Mouse (Mus musculus): ENCODE results near the gene Chdh. TPM values are rescaled to one million over a fixed set of nuclear protein-coding genes. Genes with fewer than 3 reads are reported as not detected.

The Chdh gene
- polyA plus RNA-seq, 2 experiments = 0.43 to 1.3 TPM

- no peaks in the 10 kb centered on the region for H3K9me3 ChIP-seq (ENCODE audit: control insufficient read depth, low read length)
- WGBS = 90% methylated on average over 9 of the region's 9 CpGs
Measured at GRCm38 (mm10) chr14:29987739-29988138, 21.1 kb upstream of the Chdh start.

GRCm38 (mm10) chr14:29988337-29988736, 20.5 kb upstream of the Chdh start:
- ATAC-seq (ENCODE audit: low FRiP score, low read depth) = no peak
- Histone ChIP-seq H3K9ac (ENCODE audit: low read depth, low read length, severe bottlenecking) (no peak overlapping the region), H3K4me2 (replicated peaks; ENCODE audit: low read depth, low read length, severe bottlenecking) (no peak overlapping the region), H3K9me3 (ENCODE audit: control insufficient read depth, low read length) (no peaks in the 10 kb centered on the region), H3K27me3 (ENCODE audit: control insufficient read depth, insufficient read depth, low read length) (no peaks in the 10 kb centered on the region), H3K4me3 (replicated peaks; ENCODE audit: low read length) (no peak overlapping the region), H3K27ac (replicated peaks; ENCODE audit: low read depth, low read length) (no peak overlapping the region), H3K36me3 (ENCODE audit: control insufficient read depth, insufficient read depth, low read length) (peaks cover 100% of the 10 kb centered on the region), H3K4me1 (ENCODE audit: control insufficient read depth, insufficient read depth, low read length) (no peaks in the 10 kb centered on the region)
- no peak for DNase-seq (ENCODE audit: low spot score)
- TF ChIP-seq POLR2A (IDR thresholded peaks at IDR 0.05; ENCODE audit: borderline replicate concordance, extremely low read depth, insufficient read depth, insufficient read length) = no peak
- WGBS = 95% methylated on average over 4 of the region's 4 CpGs

More at GRCm38 (mm10) chr14:29987739-29988138, 21.1 kb upstream of the Chdh start:
- Histone ChIP-seq H3K4me2 (replicated peaks; ENCODE audit: low read depth, low read length, severe bottlenecking) (no peak overlapping the region), H3K4me1 (ENCODE audit: control insufficient read depth, insufficient read depth, low read length) (no peaks in the 10 kb centered on the region), H3K4me3 (replicated peaks; ENCODE audit: low read length) (no peak overlapping the region), H3K27ac (replicated peaks; ENCODE audit: low read depth, low read length) (no peak overlapping the region), H3K9ac (ENCODE audit: low read depth, low read length, severe bottlenecking) (no peak overlapping the region), H3K36me3 (ENCODE audit: control insufficient read depth, insufficient read depth, low read length) (peaks cover 100% of the 10 kb centered on the region), H3K27me3 (ENCODE audit: control insufficient read depth, insufficient read depth, low read length) (no peaks in the 10 kb centered on the region)
- no peak for TF ChIP-seq POLR2A (IDR thresholded peaks at IDR 0.05; ENCODE audit: borderline replicate concordance, extremely low read depth, insufficient read depth, insufficient read length)
- ATAC-seq (ENCODE audit: low FRiP score, low read depth) = no peak
- no peak for DNase-seq (ENCODE audit: low spot score)

- peaks cover 73% of the 10 kb centered on the region for H3K36me3 ChIP-seq (ENCODE audit: control insufficient read depth, insufficient read depth, low read length)
- no peaks in the 10 kb centered on the region for H3K27me3 ChIP-seq (ENCODE audit: control insufficient read depth, insufficient read depth, low read length)
- 34% methylated on average over 4 of the region's 4 CpGs for WGBS
- H3K4me2 ChIP-seq (replicated peaks; ENCODE audit: low read depth, low read length, severe bottlenecking) = no peak overlapping the region
- TF ChIP-seq POLR2A (IDR thresholded peaks at IDR 0.05; ENCODE audit: borderline replicate concordance, extremely low read depth, insufficient read depth, insufficient read length) = no peak
- no peak overlapping the region for H3K27ac ChIP-seq (replicated peaks; ENCODE audit: low read depth, low read length)
- H3K4me3 ChIP-seq (replicated peaks; ENCODE audit: low read length) = no peak overlapping the region
- ATAC-seq (ENCODE audit: low FRiP score, low read depth) = no peak
- no peaks in the 10 kb centered on the region for H3K9me3 ChIP-seq (ENCODE audit: control insufficient read depth, low read length)
- DNase-seq (ENCODE audit: low spot score) = no peak
- H3K4me1 ChIP-seq (ENCODE audit: control insufficient read depth, insufficient read depth, low read length) = no peaks in the 10 kb centered on the region
- no peak overlapping the region for H3K9ac ChIP-seq (ENCODE audit: low read depth, low read length, severe bottlenecking)
Measured at GRCm38 (mm10) chr14:29994976-29995375, 13.8 kb upstream of the Chdh start.

GRCm38 (mm10) chr14:29996000-29996751, 12.6 kb upstream of the Chdh start:
- Histone ChIP-seq H3K36me3 (ENCODE audit: control insufficient read depth, insufficient read depth, low read length) (peaks cover 61% of the 10 kb centered on the region), H3K27ac (replicated peaks; ENCODE audit: low read depth, low read length) (no peak overlapping the region), H3K4me1 (ENCODE audit: control insufficient read depth, insufficient read depth, low read length) (no peaks in the 10 kb centered on the region), H3K9me3 (ENCODE audit: control insufficient read depth, low read length) (no peaks in the 10 kb centered on the region), H3K27me3 (ENCODE audit: control insufficient read depth, insufficient read depth, low read length) (no peaks in the 10 kb centered on the region), H3K4me3 (replicated peaks; ENCODE audit: low read length) (no peak overlapping the region), H3K9ac (ENCODE audit: low read depth, low read length, severe bottlenecking) (no peak overlapping the region), H3K4me2 (replicated peaks; ENCODE audit: low read depth, low read length, severe bottlenecking) (no peak overlapping the region)
- 91% methylated on average over 11 of the region's 11 CpGs for WGBS
- no peak for ATAC-seq (ENCODE audit: low FRiP score, low read depth)
- DNase-seq (ENCODE audit: low spot score) = no peak
- TF ChIP-seq POLR2A (IDR thresholded peaks at IDR 0.05; ENCODE audit: borderline replicate concordance, extremely low read depth, insufficient read depth, insufficient read length) = no peak

- Histone ChIP-seq H3K27me3 (ENCODE audit: control insufficient read depth, insufficient read depth, low read length) (no peaks in the 10 kb centered on the region), H3K9ac (ENCODE audit: low read depth, low read length, severe bottlenecking) (no peak overlapping the region), H3K4me1 (ENCODE audit: control insufficient read depth, insufficient read depth, low read length) (no peaks in the 10 kb centered on the region), H3K27ac (replicated peaks; ENCODE audit: low read depth, low read length) (no peak overlapping the region), H3K36me3 (ENCODE audit: control insufficient read depth, insufficient read depth, low read length) (peaks cover 50% of the 10 kb centered on the region), H3K4me3 (replicated peaks; ENCODE audit: low read length) (no peak overlapping the region), H3K4me2 (replicated peaks; ENCODE audit: low read depth, low read length, severe bottlenecking) (no peak overlapping the region), H3K9me3 (ENCODE audit: control insufficient read depth, low read length) (no peaks in the 10 kb centered on the region)
- no peak for ATAC-seq (ENCODE audit: low FRiP score, low read depth)
- DNase-seq (ENCODE audit: low spot score) = no peak
- no peak for TF ChIP-seq POLR2A (IDR thresholded peaks at IDR 0.05; ENCODE audit: borderline replicate concordance, extremely low read depth, insufficient read depth, insufficient read length)
Measured at GRCm38 (mm10) chr14:29997345-29997744, 11.5 kb upstream of the Chdh start.

All from limb, embryonic 14.5 days (tissue).